Mouse (Mus musculus) embryonic facial prominence, embryonic 15.5 days (tissue): ENCODE results near the gene Pcdh9. TPM values are rescaled to one million over a fixed set of nuclear protein-coding genes. Genes with fewer than 3 reads are reported as not detected.

ENCODE experiments used
- ATAC-seq: fragments of 200-750 bp; cut with Nextera tagmentation; 2 replicates; pipeline ENCODE4 v1.8.0; 2017; ENCODE audit warnings: low read depth, moderate TSS enrichment; ENCODE audit not compliant: insufficient number of reproducible peaks, low FRiP score, low TSS enrichment
- H3K27ac ChIP-seq: fragments of 300-500 bp; sonication (generic); replicated peaks from 2 replicates; pipeline ENCODE4 v1.5.1; 2015; ENCODE audit warnings: mild to moderate bottlenecking, inconsistent platforms
- H3K27me3 ChIP-seq: fragments of 300-500 bp; sonication (generic); 2 replicates; pipeline ENCODE4 v1.6.1; 2015; ENCODE audit warnings: inconsistent platforms
- H3K36me3 ChIP-seq: fragments of 300-500 bp; sonication (generic); 2 replicates; pipeline ENCODE4 v1.6.1; 2015; ENCODE audit warnings: mild to moderate bottlenecking, inconsistent platforms
- H3K4me1 ChIP-seq: fragments of 300-500 bp; sonication (generic); 2 replicates; pipeline ENCODE4 v1.6.1; 2015; ENCODE audit warnings: inconsistent platforms
- H3K4me2 ChIP-seq: fragments of 300-500 bp; sonication (generic); replicated peaks from 2 replicates; pipeline ENCODE4 v1.6.1; 2015; ENCODE audit warnings: mild to moderate bottlenecking, inconsistent platforms
- H3K4me3 ChIP-seq: fragments of 300-500 bp; sonication (generic); replicated peaks from 2 replicates; pipeline ENCODE4 v1.5.1; 2015; ENCODE audit warnings: mild to moderate bottlenecking, inconsistent platforms
- H3K9ac ChIP-seq: fragments of 300-500 bp; sonication (generic); 2 replicates; pipeline ENCODE4 v1.6.1; 2015; ENCODE audit warnings: inconsistent platforms
- H3K9me3 ChIP-seq: fragments of 300-500 bp; sonication (generic); replicated peaks from 2 replicates; pipeline ENCODE4 v1.6.1; 2016; ENCODE audit warnings: inconsistent platforms
- whole genome bisulfite sequencing: fragments of 180-500 bp; shearing (Covaris S2); methylation state at CpG from one replicate; pipeline ENCODE4 v1.1.7; 2015; 5-methylcytosine and 5-hydroxymethylcytosine counted together
- polyA plus RNA-seq: library from polyadenylated mRNA; unstranded; fragments of >200 nt; fragmentation: Nextera tagmentation; extraction: Ambion mirVana; gene quantifications from 2 replicates; pipeline ENCODE4 v1.2.1, GENCODE M21; 2015

The Pcdh9 gene
- polyA plus RNA-seq, 1 experiment from 2014 or later, result 58.5 TPM

DNA sequence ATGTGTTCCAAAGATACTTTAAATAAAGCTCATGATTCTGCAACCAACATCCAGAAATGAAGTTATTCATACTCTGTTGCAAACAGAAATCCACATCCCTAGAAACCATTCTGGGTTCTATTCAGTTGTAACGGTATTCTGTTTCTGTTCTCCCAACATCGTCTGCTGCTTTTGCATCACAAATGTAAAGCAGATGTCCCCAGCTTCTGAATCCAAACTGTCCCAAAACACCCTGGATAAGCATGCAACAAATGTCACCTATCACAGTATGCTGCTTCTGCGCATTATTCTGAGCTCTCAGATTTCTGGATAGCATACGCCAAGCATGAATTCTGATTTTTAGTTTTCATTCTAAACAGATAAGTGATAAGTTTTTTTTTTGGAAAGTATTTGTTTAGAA is 516.3 kb downstream of the Pcdh9 start:
- 44% methylated on average over 4 of the region's 4 CpGs for WGBS

GRCm38 (mm10) chr14:93354150-93354549 is 536.3 kb downstream of the Pcdh9 start:
- H3K4me1 ChIP-seq, result no peaks in the 10 kb centered on the region
- no peak for ATAC-seq
- H3K9me3 ChIP-seq, result no peaks in the 10 kb centered on the region
- no peak overlapping the region for H3K27ac ChIP-seq
- no peaks in the 10 kb centered on the region for H3K27me3 ChIP-seq
- no peaks in the 10 kb centered on the region for H3K36me3 ChIP-seq
- 92% methylated on average over 3 of the region's 3 CpGs for WGBS
- H3K9ac ChIP-seq, result no peak overlapping the region
- no peak overlapping the region for H3K4me2 ChIP-seq
- H3K4me3 ChIP-seq, result no peak overlapping the region

More for the DNA sequence above, 516.3 kb downstream of the Pcdh9 start:
- ATAC-seq, result no peak
- H3K27me3 ChIP-seq, result no peaks in the 10 kb centered on the region
- H3K9ac ChIP-seq, result no peak overlapping the region
- H3K27ac ChIP-seq, result no peak overlapping the region
- H3K4me3 ChIP-seq, result no peak overlapping the region
- H3K9me3 ChIP-seq, result no peaks in the 10 kb centered on the region
- no peaks in the 10 kb centered on the region for H3K36me3 ChIP-seq
- no peaks in the 10 kb centered on the region for H3K4me1 ChIP-seq
- H3K4me2 ChIP-seq, result no peak overlapping the region

DNA sequence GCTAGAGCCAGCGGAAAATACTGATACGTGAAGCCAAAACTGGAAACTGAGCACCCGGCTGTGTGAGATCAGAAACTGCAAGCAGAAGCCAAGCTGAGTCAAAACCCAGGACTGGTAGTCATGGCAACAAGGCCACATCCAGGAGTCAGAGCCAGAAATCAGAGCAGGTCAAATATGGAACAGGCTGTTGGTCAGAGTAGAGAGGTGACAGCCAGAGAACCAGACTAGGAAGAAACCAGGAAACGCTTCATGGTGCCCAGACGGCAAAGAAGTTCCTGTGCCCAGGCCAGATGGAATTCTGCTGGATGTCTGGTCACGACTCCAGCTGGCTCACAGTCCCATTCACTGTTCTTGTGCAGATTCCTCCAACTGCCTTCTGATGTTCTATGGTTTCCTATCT is 539.6 kb downstream of the Pcdh9 start:
- Histone ChIP-seq H3K9me3 (no peaks in the 10 kb centered on the region), H3K27me3 (no peaks in the 10 kb centered on the region), H3K36me3 (no peaks in the 10 kb centered on the region), H3K4me3 (no peak overlapping the region), H3K27ac (no peak overlapping the region), H3K4me1 (no peaks in the 10 kb centered on the region), H3K4me2 (no peak overlapping the region), H3K9ac (no peak overlapping the region)
- 50% methylated on average over 6 of the region's 6 CpGs for WGBS
- no peak for ATAC-seq

DNA sequence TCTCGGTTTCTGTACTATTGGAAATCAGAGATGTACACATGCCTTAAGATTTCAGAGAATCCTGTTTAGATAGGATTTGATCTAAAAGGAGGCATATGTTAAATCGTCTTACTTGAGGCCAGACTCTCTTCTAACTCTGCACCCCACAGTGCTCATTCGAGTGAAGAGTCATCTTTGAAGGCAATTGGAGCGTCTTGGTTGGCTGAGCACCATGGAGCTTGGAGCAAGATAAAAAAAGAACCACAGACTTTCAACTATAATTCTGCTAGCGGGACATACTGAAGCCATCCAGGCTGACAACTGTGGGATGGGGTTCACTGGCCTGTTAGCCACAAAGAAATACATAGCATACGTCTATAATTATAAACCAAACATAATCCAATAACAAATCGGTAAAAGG is 541.3 kb downstream of the Pcdh9 start:
- Histone ChIP-seq H3K27ac (no peak overlapping the region), H3K4me1 (no peaks in the 10 kb centered on the region), H3K36me3 (no peaks in the 10 kb centered on the region), H3K27me3 (no peaks in the 10 kb centered on the region), H3K9ac (no peak overlapping the region), H3K4me3 (no peak overlapping the region), H3K4me2 (no peak overlapping the region), H3K9me3 (no peaks in the 10 kb centered on the region)
- 44% methylated on average over 7 of the region's 7 CpGs for WGBS
- ATAC-seq, result no peak

GRCm38 (mm10) chr14:93347031-93347430 is 543.4 kb downstream of the Pcdh9 start:
- H3K4me1 ChIP-seq, result no peaks in the 10 kb centered on the region
- ATAC-seq, result no peak
- no peak overlapping the region for H3K4me3 ChIP-seq
- no peak overlapping the region for H3K27ac ChIP-seq
- H3K9me3 ChIP-seq, result no peaks in the 10 kb centered on the region
- H3K9ac ChIP-seq, result no peak overlapping the region
- H3K27me3 ChIP-seq, result no peaks in the 10 kb centered on the region
- no peaks in the 10 kb centered on the region for H3K36me3 ChIP-seq
- WGBS, result 29% methylated on average over 2 of the region's 2 CpGs
- H3K4me2 ChIP-seq, result no peak overlapping the region

GRCm38 (mm10) chr14:93342781-93343180 is 547.7 kb downstream of the Pcdh9 start:
- Histone ChIP-seq H3K4me1 (no peaks in the 10 kb centered on the region), H3K27ac (no peak overlapping the region), H3K9ac (no peak overlapping the region), H3K4me2 (no peak overlapping the region), H3K27me3 (no peaks in the 10 kb centered on the region), H3K36me3 (no peaks in the 10 kb centered on the region), H3K4me3 (no peak overlapping the region), H3K9me3 (no peaks in the 10 kb centered on the region)
- WGBS, result 55% methylated on average over 3 of the region's 3 CpGs
- no peak for ATAC-seq

DNA sequence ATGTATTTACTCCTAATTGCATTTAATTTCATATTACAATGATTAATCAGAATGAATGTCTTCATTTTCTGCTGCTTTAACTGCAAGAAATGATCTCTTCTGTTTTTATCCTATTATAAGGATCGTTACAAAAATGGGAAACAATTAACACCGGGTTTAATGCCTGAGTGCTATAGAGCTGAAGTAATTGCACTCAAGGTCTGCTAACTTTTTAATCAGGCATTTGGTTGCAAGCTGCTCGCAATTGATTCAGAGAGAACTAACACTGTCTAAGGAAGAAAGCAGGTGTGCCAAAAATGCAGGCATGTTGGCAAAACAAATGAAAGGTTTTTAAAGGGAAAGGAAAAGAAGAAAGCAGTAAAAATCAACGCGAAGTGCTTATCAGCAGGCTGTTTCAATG is 549.1 kb downstream of the Pcdh9 start:
- H3K4me1 ChIP-seq, result no peaks in the 10 kb centered on the region
- H3K36me3 ChIP-seq, result no peaks in the 10 kb centered on the region
- H3K9ac ChIP-seq, result no peak overlapping the region
- H3K9me3 ChIP-seq, result no peaks in the 10 kb centered on the region
- no peak overlapping the region for H3K4me2 ChIP-seq
- no peaks in the 10 kb centered on the region for H3K27me3 ChIP-seq
- no peak for ATAC-seq
- WGBS, result 59% methylated on average over 5 of the region's 5 CpGs
- H3K27ac ChIP-seq, result no peak overlapping the region
- no peak overlapping the region for H3K4me3 ChIP-seq

- H3K27me3 ChIP-seq, result no peaks in the 10 kb centered on the region
- no peaks in the 10 kb centered on the region for H3K9me3 ChIP-seq
- ATAC-seq, result no peak
- no peak overlapping the region for H3K4me2 ChIP-seq
- no peaks in the 10 kb centered on the region for H3K4me1 ChIP-seq
- H3K27ac ChIP-seq, result no peak overlapping the region
- no peak overlapping the region for H3K9ac ChIP-seq
- H3K36me3 ChIP-seq, result no peaks in the 10 kb centered on the region
- H3K4me3 ChIP-seq, result no peak overlapping the region
Observed at GRCm38 (mm10) chr14:93329247-93329646, 561.2 kb downstream of the Pcdh9 start.

GRCm38 (mm10) chr14:93317393-93317792 is 573.1 kb downstream of the Pcdh9 start:
- ATAC-seq, result no peak

GRCm38 (mm10) chr14:93288361-93288760 is 602.1 kb downstream of the Pcdh9 start:
- Histone ChIP-seq H3K36me3 (no peaks in the 10 kb centered on the region), H3K4me1 (no peaks in the 10 kb centered on the region), H3K4me2 (no peak overlapping the region), H3K27ac (no peak overlapping the region), H3K9me3 (no peaks in the 10 kb centered on the region), H3K27me3 (no peaks in the 10 kb centered on the region), H3K9ac (no peak overlapping the region), H3K4me3 (no peak overlapping the region)
- no peak for ATAC-seq
- WGBS, result 28% methylated on average over 2 of the region's 2 CpGs

More at GRCm38 (mm10) chr14:93317393-93317792, 573.1 kb downstream of the Pcdh9 start:
- Histone ChIP-seq H3K27ac (no peak overlapping the region), H3K36me3 (no peaks in the 10 kb centered on the region), H3K9ac (no peak overlapping the region), H3K4me3 (no peak overlapping the region), H3K27me3 (no peaks in the 10 kb centered on the region), H3K9me3 (no peaks in the 10 kb centered on the region), H3K4me2 (no peak overlapping the region), H3K4me1 (no peaks in the 10 kb centered on the region)

DNA sequence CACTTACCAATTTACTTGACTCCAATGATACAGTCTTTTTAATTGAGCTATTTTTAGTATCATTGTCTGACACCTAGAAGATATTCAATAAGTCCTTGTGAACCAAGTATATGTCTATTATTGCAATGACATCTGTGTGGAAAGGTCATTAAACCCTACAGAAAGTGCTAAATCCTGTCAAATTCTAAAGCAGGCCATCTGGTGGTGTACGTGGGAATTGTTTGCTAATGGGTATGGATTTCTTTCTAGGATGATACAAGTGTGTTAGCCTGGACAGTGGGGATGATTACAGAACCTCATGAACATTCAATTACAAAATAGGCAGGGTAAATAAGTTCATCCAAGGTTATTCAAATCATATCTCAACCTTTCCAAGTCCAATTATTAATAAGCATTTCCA is 602.8 kb downstream of the Pcdh9 start:
- no peak overlapping the region for H3K9ac ChIP-seq
- H3K4me1 ChIP-seq, result no peaks in the 10 kb centered on the region
- H3K9me3 ChIP-seq, result no peaks in the 10 kb centered on the region
- WGBS, result 38% methylated on average over 1 of the region's 1 CpGs
- ATAC-seq, result no peak
- no peak overlapping the region for H3K4me3 ChIP-seq
- no peak overlapping the region for H3K4me2 ChIP-seq
- no peaks in the 10 kb centered on the region for H3K27me3 ChIP-seq
- no peak overlapping the region for H3K27ac ChIP-seq
- H3K36me3 ChIP-seq, result no peaks in the 10 kb centered on the region

GRCm38 (mm10) chr14:93285136-93285535 is 605.3 kb downstream of the Pcdh9 start:
- Histone ChIP-seq H3K4me1 (no peaks in the 10 kb centered on the region), H3K36me3 (no peaks in the 10 kb centered on the region), H3K9me3 (no peaks in the 10 kb centered on the region), H3K4me2 (no peak overlapping the region), H3K27me3 (no peaks in the 10 kb centered on the region), H3K4me3 (no peak overlapping the region), H3K27ac (no peak overlapping the region), H3K9ac (no peak overlapping the region)
- ATAC-seq, result no peak
- WGBS, result 79% methylated on average over 7 of the region's 7 CpGs
